Mouse (Mus musculus) hindbrain, embryonic 11.5 days (tissue): ENCODE data around the gene 4930432M17Rik. TPM values are rescaled to one million over a fixed set of nuclear protein-coding genes. Genes with fewer than 3 reads are reported as not detected.

Source experiments
- ATAC-seq: fragments of 200-750 bp; cut with Nextera tagmentation; 2 replicates; pipeline ENCODE4 v1.8.0; 2017; ENCODE audit warnings: mild to moderate bottlenecking, moderate TSS enrichment, moderate library complexity; ENCODE audit not compliant: low FRiP score
- DNase-seq: peaks from one replicate; pipeline ENCODE4 v3.0.0-alpha.2; 2015; ENCODE audit warnings: low spot score
- H3K27ac ChIP-seq: fragments of 300-500 bp; sonication (generic); 2 replicates; pipeline ENCODE4 v1.5.1; 2014; ENCODE audit warnings: mild to moderate bottlenecking, low read depth, low read length
- H3K27me3 ChIP-seq: fragments of 300-500 bp; sonication (generic); 2 replicates; pipeline ENCODE4 v1.6.1; 2014; ENCODE audit warnings: mild to moderate bottlenecking, low read length, moderate library complexity, mixed read lengths; ENCODE audit not compliant: control insufficient read depth, insufficient read depth
- H3K36me3 ChIP-seq: fragments of 300-500 bp; sonication (generic); 2 replicates; pipeline ENCODE4 v1.6.1; 2014; ENCODE audit warnings: mild to moderate bottlenecking, low read length, moderate library complexity, mixed read lengths; ENCODE audit not compliant: control insufficient read depth, insufficient read depth
- H3K4me1 ChIP-seq: fragments of 300-500 bp; sonication (generic); replicated peaks from 2 replicates; pipeline ENCODE4 v1.6.1; 2014; ENCODE audit warnings: low read length, mixed read lengths; ENCODE audit not compliant: control insufficient read depth, insufficient read depth
- H3K4me2 ChIP-seq: fragments of 300-500 bp; sonication (generic); replicated peaks from 2 replicates; pipeline ENCODE4 v1.6.1; 2014; ENCODE audit warnings: mild to moderate bottlenecking, low read depth, low read length
- H3K4me3 ChIP-seq: fragments of 300-500 bp; sonication (generic); 2 replicates; pipeline ENCODE4 v1.5.1; 2014; ENCODE audit warnings: low read depth, low read length
- H3K9ac ChIP-seq: fragments of 300-500 bp; sonication (generic); 2 replicates; pipeline ENCODE4 v1.6.1; 2014; ENCODE audit warnings: low read depth, low read length
- H3K9me3 ChIP-seq: fragments of 300-500 bp; sonication (generic); 2 replicates; pipeline ENCODE4 v1.6.1; 2016; ENCODE audit warnings: low read length; ENCODE audit not compliant: control insufficient read depth
- WGBS: fragments of 180-500 bp; shearing (Covaris S2); extraction: QIAGEN DNeasy Blood & Tissue Kit; methylation state at CpG from one replicate; pipeline ENCODE4 v1.1.7; 2014; 5-methylcytosine and 5-hydroxymethylcytosine counted together
- polyA plus RNA-seq: library from polyadenylated mRNA; unstranded; fragments of >200 nt; fragmentation: Nextera tagmentation; extraction: Ambion mirVana; gene quantifications from 2 replicates; pipeline ENCODE4 v1.2.1, GENCODE M21; 2014

The 4930432M17Rik gene
- polyA plus RNA-seq, 1 experiment from 2014 or later: not detected

- H3K9ac ChIP-seq: no peak overlapping the region
- peaks cover 9% of the 10 kb centered on the region for H3K27me3 ChIP-seq
- no peaks in the 10 kb centered on the region for H3K36me3 ChIP-seq
- 85% methylated on average over 10 of the region's 10 CpGs for WGBS
- no peak for DNase-seq
- no peak overlapping the region for H3K4me2 ChIP-seq
- H3K9me3 ChIP-seq: no peaks in the 10 kb centered on the region
- ATAC-seq: no peak
- H3K4me1 ChIP-seq: peaks cover 3% of the 10 kb centered on the region; the same call in 1 of the 2 replicates
- no peak overlapping the region for H3K4me3 ChIP-seq
- H3K27ac ChIP-seq: no peak overlapping the region
Observed at GRCm38 (mm10) chr3:121725651-121726050, 55.1 kb downstream of the 4930432M17Rik start.

- no peak overlapping the region for H3K4me3 ChIP-seq
- no peak for ATAC-seq
Observed at GRCm38 (mm10) chr3:121729678-121730077, 59.1 kb downstream of the 4930432M17Rik start.

More at GRCm38 (mm10) chr3:121729678-121730077, 59.1 kb downstream of the 4930432M17Rik start:
- Histone ChIP-seq H3K9ac (no peak overlapping the region), H3K27ac (no peak overlapping the region), H3K27me3 (no peaks in the 10 kb centered on the region), H3K9me3 (no peaks in the 10 kb centered on the region), H3K36me3 (no peaks in the 10 kb centered on the region), H3K4me2 (no peak overlapping the region), H3K4me1 (no peaks in the 10 kb centered on the region)
- DNase-seq: no peak
- 92% methylated on average over 4 of the region's 4 CpGs for WGBS

Other genes starting within 250 kb of the 4930432M17Rik start
- gene Cnn3, start 244.3 kb upstream of the 4930432M17Rik start, polyA plus RNA-seq: 1,127 and 1,205 TPM in 2 replicates
- 0.86 and 1.6 TPM in 2 replicates for gene Slc44a3, start 138.4 kb upstream of the 4930432M17Rik start, polyA plus RNA-seq
- 11.7 and 13.6 TPM in 2 replicates for gene F3, start 52.8 kb downstream of the 4930432M17Rik start, polyA plus RNA-seq
- 59.2 and 62.6 TPM in 2 replicates for gene Abcd3, start 144.5 kb downstream of the 4930432M17Rik start, polyA plus RNA-seq